17 mouse cellular contexts compared by ENCODE assay signal in genomic region chr6:143412056-143412455, GRCm38 (mm10).
"Had no signal": no experiment of that assay in that cellular context is flagged by ENCODE, and none has a peak within 500 bp of the region (broad histone marks: within the 10 kb centered on the region; RNA-seq: fewer than 3 reads in every experiment).

No protein-coding gene starts in this region.

- H3K4me1 ChIP-seq: kidney, embryonic 15.5 days; limb, embryonic 12.5 days; limb, embryonic 15.5 days; stomach, embryonic 15.5 days had no signal

- H3K36me3 ChIP-seq: kidney, embryonic 15.5 days; limb, embryonic 12.5 days; limb, embryonic 15.5 days; stomach, embryonic 15.5 days had no signal

- H3K27ac ChIP-seq: kidney, embryonic 15.5 days; limb, embryonic 12.5 days; limb, embryonic 15.5 days; liver, embryonic 14.5 days; macrophage; stomach, embryonic 15.5 days had no signal

- H3K9me3 ChIP-seq: kidney, embryonic 15.5 days; limb, embryonic 15.5 days; stomach, embryonic 15.5 days had no signal

- DNase-seq: kidney, adult 8-10 months; kidney, postnatal 10 days; kidney, postnatal 36 days; left cerebral cortex, postnatal 4 days; liver, postnatal 0 days; lung, embryonic 14.5 days; midbrain, embryonic 14.5 days; right cerebral cortex, postnatal 14 days; spleen, adult 18-20 months; thymus, postnatal 25 days had no signal

- ATAC-seq: liver, postnatal 0 days; lung, postnatal 0 days had no signal

- H3K27me3 ChIP-seq: kidney, embryonic 15.5 days; limb, embryonic 12.5 days; limb, embryonic 15.5 days; stomach, embryonic 15.5 days had no signal

- H3K4me3 ChIP-seq: kidney, embryonic 15.5 days; limb, embryonic 12.5 days; limb, embryonic 15.5 days; stomach, embryonic 15.5 days had no signal
